Mouse (Mus musculus) myocyte (in vitro differentiated cells): ENCODE data around the gene Dcp1a. TPM values are rescaled to one million over a fixed set of nuclear protein-coding genes. Genes with fewer than 3 reads are reported as not detected.

Experiments
- H3K27me3 ChIP-seq: one replicate; pipeline ENCODE4 v1.6.1; 2011; ENCODE audit not compliant: control insufficient read depth, insufficient read depth, insufficient read length
- H3K36me3 ChIP-seq: one replicate; pipeline ENCODE4 v1.6.1; 2011; ENCODE audit not compliant: control insufficient read depth, insufficient read depth
- H3K4me2 ChIP-seq: one replicate; pipeline ENCODE4 v1.6.1; 2011; ENCODE audit warnings: low read depth, control low read depth
- H3K4me3 ChIP-seq: one replicate; pipeline ENCODE4 v1.5.1; 2011; ENCODE audit warnings: mild to moderate bottlenecking, control low read depth, moderate library complexity
- H3K79me2 ChIP-seq: one replicate; pipeline ENCODE4 v1.6.1; 2011; ENCODE audit not compliant: control insufficient read depth, insufficient read depth
- H3ac ChIP-seq: one replicate; pipeline ENCODE4 v1.6.1; 2011; ENCODE audit not compliant: control insufficient read depth, insufficient read length
- CEBPB ChIP-seq: IDR thresholded peaks from 2 replicates; pipeline ENCODE4 v1.6.1; 2011; ENCODE audit warnings: mild to moderate bottlenecking, moderate library complexity; ENCODE audit not compliant: poor library complexity, insufficient read depth, severe bottlenecking
- E2F4 ChIP-seq: IDR thresholded peaks from one replicate; pipeline ENCODE4 v1.6.1; 2011; ENCODE audit warnings: mild to moderate bottlenecking, control low read depth, moderate library complexity; ENCODE audit not compliant: insufficient read depth
- MAX ChIP-seq: IDR thresholded peaks from one replicate; pipeline ENCODE4 v1.6.1; 2011; ENCODE audit warnings: low read depth, mild to moderate bottlenecking, control low read depth
- MYOD1 ChIP-seq, 3 experiments: IDR thresholded peaks; one replicate each; pipeline ENCODE4 v1.6.1; 2011; ENCODE audit warnings: control low read depth in 2 of 3, low read depth in 2 of 3, mild to moderate bottlenecking in 2 of 3, moderate library complexity in 1 of 3; ENCODE audit not compliant: insufficient read length in 2 of 3, control insufficient read depth in 1 of 3
- MYOG ChIP-seq, 3 experiments: IDR thresholded peaks; one replicate each; pipeline ENCODE4 v1.6.1; 2011; ENCODE audit warnings: control low read depth in 2 of 3, low read depth in 2 of 3, mild to moderate bottlenecking in 2 of 3; ENCODE audit not compliant: insufficient read length in 2 of 3, control insufficient read depth in 1 of 3, insufficient read depth in 1 of 3
- POLR2A ChIP-seq: IDR thresholded peaks from one replicate; pipeline ENCODE4 v1.6.1; 2011; ENCODE audit warnings: low read depth, mild to moderate bottlenecking, control low read depth, moderate library complexity; ENCODE audit not compliant: insufficient read length
- POLR2AphosphoS2 ChIP-seq: IDR thresholded peaks from one replicate; pipeline ENCODE4 v1.6.1; 2011; ENCODE audit warnings: low read depth, control low read depth; ENCODE audit not compliant: insufficient read length
- REST ChIP-seq: IDR thresholded peaks from one replicate; pipeline ENCODE4 v1.6.1; 2011; ENCODE audit warnings: mild to moderate bottlenecking, control low read depth, moderate library complexity; ENCODE audit not compliant: insufficient read depth, insufficient read length
- SRF ChIP-seq: IDR thresholded peaks from one replicate; pipeline ENCODE4 v1.6.1; 2011; ENCODE audit warnings: low read depth; ENCODE audit not compliant: control insufficient read depth, insufficient read length
- TCF12 ChIP-seq: IDR thresholded peaks from one replicate; pipeline ENCODE4 v1.6.1; 2011; ENCODE audit warnings: mild to moderate bottlenecking, control low read depth; ENCODE audit not compliant: poor library complexity, insufficient read depth, severe bottlenecking
- TCF3 ChIP-seq: IDR thresholded peaks from one replicate; pipeline ENCODE4 v1.6.1; 2011; ENCODE audit warnings: low read depth, control low read depth; ENCODE audit not compliant: insufficient read length
- USF1 ChIP-seq: IDR thresholded peaks from one replicate; pipeline ENCODE4 v1.6.1; 2011; ENCODE audit warnings: low read depth, mild to moderate bottlenecking, control low read depth, moderate library complexity
- polyA plus RNA-seq: library from polyadenylated mRNA; unstranded; fragments of >200 nt; fragmentation: generic; extraction: Trizol; gene quantifications from one replicate; pipeline ENCODE4 v1.2.1, GENCODE M21; 2012; ENCODE audit warnings: missing spikeins

Dcp1a gene
- polyA plus RNA-seq, 1 experiment: 7.2 TPM

GRCm38 (mm10) chr14:30458820-30459219 is 20.5 kb upstream of the Dcp1a start:
- no peak overlapping the region for H3ac ChIP-seq
- no peak overlapping the region for H3K4me3 ChIP-seq
- H3K4me2 ChIP-seq: no peak overlapping the region
- H3K36me3 ChIP-seq: no peaks in the 10 kb centered on the region
- no peaks in the 10 kb centered on the region for H3K79me2 ChIP-seq
- H3K27me3 ChIP-seq: peaks cover 12% of the 10 kb centered on the region
- TF ChIP-seq E2F4 (no peak), USF1 (no peak), MAX (no peak), POLR2AphosphoS2 (no peak), POLR2A (no peak), TCF12 (no peak), REST (no peak), MYOD1 (IDR thresholded peaks at IDR 0.05; ENCODE audit: control insufficient read depth in 1 of 3, insufficient read length in 2 of 3, low read depth in 2 of 3) (no peak), TCF3 (no peak), MYOG (IDR thresholded peaks at IDR 0.05; ENCODE audit: control insufficient read depth in 1 of 3, insufficient read depth in 1 of 3, insufficient read length in 2 of 3, low read depth in 2 of 3) (no peak), SRF (no peak), CEBPB (no peak)

- H3K4me3 ChIP-seq: no peak overlapping the region
- TF ChIP-seq SRF (no peak), MYOG (IDR thresholded peaks at IDR 0.05; ENCODE audit: control insufficient read depth in 1 of 3, insufficient read depth in 1 of 3, insufficient read length in 2 of 3, low read depth in 2 of 3) (no peak), USF1 (no peak), TCF3 (no peak)
- H3K27me3 ChIP-seq: peaks cover 12% of the 10 kb centered on the region
- no peak overlapping the region for H3K4me2 ChIP-seq
- no peak overlapping the region for H3ac ChIP-seq
- H3K36me3 ChIP-seq: no peaks in the 10 kb centered on the region
- no peaks in the 10 kb centered on the region for H3K79me2 ChIP-seq
These were observed 19.3 kb upstream of the Dcp1a start for GRCm38 (mm10) chr14:30459891-30460523.

GRCm38 (mm10) chr14:30463312-30463711 is 16.0 kb upstream of the Dcp1a start:
- Histone ChIP-seq H3K79me2 (no peaks in the 10 kb centered on the region), H3K4me3 (no peak overlapping the region), H3ac (no peak overlapping the region), H3K4me2 (no peak overlapping the region), H3K36me3 (no peaks in the 10 kb centered on the region), H3K27me3 (peaks cover 7% of the 10 kb centered on the region)
- TF ChIP-seq MYOD1 (IDR thresholded peaks at IDR 0.05; ENCODE audit: control insufficient read depth in 1 of 3, insufficient read length in 2 of 3, low read depth in 2 of 3) (no peak), E2F4 (no peak), MAX (no peak), CEBPB (no peak), TCF12 (no peak), SRF (no peak), REST (no peak), POLR2AphosphoS2 (no peak), USF1 (no peak)

GRCm38 (mm10) chr14:30473605-30474004 is 5.7 kb upstream of the Dcp1a start:
- H3K36me3 ChIP-seq: no peaks in the 10 kb centered on the region
- no peak overlapping the region for H3K4me3 ChIP-seq
- TF ChIP-seq USF1: no peak
- TF ChIP-seq TCF3: no peak
- TF ChIP-seq REST: no peak
- no peak for TF ChIP-seq MYOG (IDR thresholded peaks at IDR 0.05; ENCODE audit: control insufficient read depth in 1 of 3, insufficient read depth in 1 of 3, insufficient read length in 2 of 3, low read depth in 2 of 3)
- no peak for TF ChIP-seq MYOD1 (IDR thresholded peaks at IDR 0.05; ENCODE audit: control insufficient read depth in 1 of 3, insufficient read length in 2 of 3, low read depth in 2 of 3)
- no peak for TF ChIP-seq POLR2A
- no peak for TF ChIP-seq SRF
- no peak for TF ChIP-seq E2F4
- no peak for TF ChIP-seq MAX
- TF ChIP-seq CEBPB: no peak
- TF ChIP-seq TCF12: no peak
- TF ChIP-seq POLR2AphosphoS2: no peak
- H3K27me3 ChIP-seq: peaks cover 44% of the 10 kb centered on the region
- no peak overlapping the region for H3ac ChIP-seq
- no peaks in the 10 kb centered on the region for H3K79me2 ChIP-seq
- no peak overlapping the region for H3K4me2 ChIP-seq

GRCm38 (mm10) chr14:30474416-30474815 is 4.9 kb upstream of the Dcp1a start:
- no peak overlapping the region for H3K4me3 ChIP-seq
- no peaks in the 10 kb centered on the region for H3K79me2 ChIP-seq
- H3K4me2 ChIP-seq: no peak overlapping the region
- H3ac ChIP-seq: no peak overlapping the region
- no peaks in the 10 kb centered on the region for H3K36me3 ChIP-seq
- TF ChIP-seq MAX: no peak
- no peak for TF ChIP-seq TCF12
- TF ChIP-seq USF1: no peak
- no peak for TF ChIP-seq SRF
- TF ChIP-seq MYOD1 (IDR thresholded peaks at IDR 0.05; ENCODE audit: control insufficient read depth in 1 of 3, insufficient read length in 2 of 3, low read depth in 2 of 3): no peak
- no peak for TF ChIP-seq POLR2AphosphoS2
- TF ChIP-seq MYOG (IDR thresholded peaks at IDR 0.05; ENCODE audit: control insufficient read depth in 1 of 3, insufficient read depth in 1 of 3, insufficient read length in 2 of 3, low read depth in 2 of 3): no peak
- TF ChIP-seq CEBPB: no peak
- TF ChIP-seq REST: no peak
- TF ChIP-seq E2F4: no peak
- TF ChIP-seq TCF3: no peak
- no peak for TF ChIP-seq POLR2A
- peaks cover 37% of the 10 kb centered on the region for H3K27me3 ChIP-seq
